Mouse (Mus musculus) E14TG2a.4 (cell line): ENCODE measurements around the gene Pcsk7.
A peak's percentile ranks its signal among the peaks of the same experiment; 100 is the strongest.

ENCODE experiments used
- H3K27me3 ChIP-seq: 2 replicates; pipeline ENCODE4 v1.6.1; 2014; ENCODE audit warnings: low read length, control low read depth; ENCODE audit not compliant: insufficient read depth
- H3K36me3 ChIP-seq: 2 replicates; pipeline ENCODE4 v1.6.1; 2014; ENCODE audit warnings: low read length, control low read depth; ENCODE audit not compliant: insufficient read depth
- H3K4me1 ChIP-seq: replicated peaks from 2 replicates; pipeline ENCODE4 v1.6.1; 2014; ENCODE audit warnings: low read depth, low read length, control low read depth
- H3K4me3 ChIP-seq: replicated peaks from 2 replicates; pipeline ENCODE4 v1.5.1; 2014; ENCODE audit warnings: mild to moderate bottlenecking, low read length
- H3K9me3 ChIP-seq: 2 replicates; pipeline ENCODE4 v1.6.1; 2014; ENCODE audit warnings: low read length, control low read depth
- CTCF ChIP-seq: conservative IDR thresholded peaks from 2 replicates; pipeline ENCODE4 v1.5.1; 2014; ENCODE audit warnings: low read length
- NANOG ChIP-seq: IDR thresholded peaks from 2 replicates; pipeline ENCODE4 v1.6.1; 2014; ENCODE audit warnings: borderline replicate concordance, low read length, mixed read lengths
- POU5F1 ChIP-seq: IDR thresholded peaks from 2 replicates; pipeline ENCODE4 v1.6.1; 2014; ENCODE audit warnings: low read length, borderline replicate concordance

The Pcsk7 gene

GRCm38 (mm10) chr9:45952890-45953289 is 46.6 kb downstream of the Pcsk7 start:
- Histone ChIP-seq H3K36me3 (peaks cover 49% of the 10 kb centered on the region), H3K4me3 (no peak overlapping the region), H3K4me1 (peaks cover 30% of the 10 kb centered on the region), H3K27me3 (0 out of 2 replicates have a peak, but pooled peaks cover 5% of the 10 kb centered on the region), H3K9me3 (no peaks in the 10 kb centered on the region)
- TF ChIP-seq NANOG: no peak
- no peak for TF ChIP-seq POU5F1
- TF ChIP-seq CTCF: no peak

GRCm38 (mm10) chr9:45953511-45954293 is 47.4 kb downstream of the Pcsk7 start:
- Histone ChIP-seq H3K36me3 (peaks cover 42% of the 10 kb centered on the region), H3K9me3 (no peaks in the 10 kb centered on the region), H3K4me1 (peaks cover 29% of the 10 kb centered on the region), H3K27me3 (0 out of 2 replicates have a peak, but pooled peaks cover 5% of the 10 kb centered on the region), H3K4me3 (peak overlapping the region; percentile 88)
- TF ChIP-seq POU5F1 (no peak), CTCF (no peak), NANOG (no peak)

- TF ChIP-seq NANOG (no peak), CTCF (no peak), POU5F1 (no peak)
- Histone ChIP-seq H3K36me3 (peaks cover 35% of the 10 kb centered on the region), H3K9me3 (no peaks in the 10 kb centered on the region), H3K27me3 (0 out of 2 replicates have a peak, but pooled peaks cover 5% of the 10 kb centered on the region), H3K4me3 (peak overlapping the region; percentile 88), H3K4me1 (peaks cover 33% of the 10 kb centered on the region)
Observed at GRCm38 (mm10) chr9:45954294-45955106, 48.2 kb downstream of the Pcsk7 start.

GRCm38 (mm10) chr9:45955107-45955963 is 49.0 kb downstream of the Pcsk7 start, which contains the start of gene Sidt2:
Gene Sidt2, minus strand, starts transcription at chr9:45955258.
- Histone ChIP-seq H3K27me3 (0 out of 2 replicates have a peak, but pooled peaks cover 5% of the 10 kb centered on the region), H3K4me1 (peaks cover 37% of the 10 kb centered on the region), H3K9me3 (no peaks in the 10 kb centered on the region), H3K4me3 (peak within 1 kb of the TSS; percentile 88), H3K36me3 (peaks cover 27% of the 10 kb centered on the region)
- TF ChIP-seq NANOG (no peak), POU5F1 (no peak), CTCF (no peak)

DNA sequence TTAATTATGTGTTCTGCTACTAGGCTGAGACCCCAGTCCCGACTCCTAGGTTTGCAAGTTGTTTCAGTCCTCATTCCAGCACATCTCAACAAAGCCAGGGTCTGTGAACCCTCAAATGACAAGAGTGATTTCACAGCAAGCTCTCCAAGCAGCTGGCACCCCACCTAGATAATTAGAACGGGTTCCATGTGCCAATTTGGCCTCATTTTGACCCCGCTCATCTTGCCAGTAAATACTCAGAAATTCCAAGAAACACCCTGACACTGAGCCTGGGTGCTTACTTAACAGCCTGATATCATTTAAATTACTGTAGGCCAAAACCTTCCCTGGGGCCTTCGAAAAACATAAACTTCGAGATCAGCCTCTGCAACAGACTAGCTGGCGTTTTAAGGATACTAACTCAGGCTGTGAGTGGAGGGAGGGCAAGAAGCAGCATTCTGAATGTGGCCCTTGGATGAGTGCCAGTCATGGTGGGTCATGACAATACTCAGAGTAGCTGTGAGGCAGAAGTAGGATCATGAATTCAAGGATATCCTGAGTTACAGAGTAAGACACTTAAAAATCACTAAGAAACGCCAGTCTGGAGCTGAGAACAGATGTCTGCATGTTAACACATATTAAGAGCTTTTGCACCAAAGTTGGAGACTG is 51.9 kb downstream of the Pcsk7 start:
- TF ChIP-seq POU5F1 (no peak), NANOG (no peak), CTCF (no peak)
- Histone ChIP-seq H3K9me3 (no peaks in the 10 kb centered on the region), H3K36me3 (peaks cover 22% of the 10 kb centered on the region), H3K4me1 (peaks cover 32% of the 10 kb centered on the region), H3K27me3 (0 out of 2 replicates have a peak, but pooled peaks cover 2% of the 10 kb centered on the region), H3K4me3 (no peak overlapping the region)

GRCm38 (mm10) chr9:45958851-45959250 is 52.6 kb downstream of the Pcsk7 start:
- H3K4me1 ChIP-seq: peaks cover 25% of the 10 kb centered on the region
- H3K9me3 ChIP-seq: no peaks in the 10 kb centered on the region
- no peak overlapping the region for H3K4me3 ChIP-seq
- no peak for TF ChIP-seq CTCF
- no peak for TF ChIP-seq NANOG
- no peak for TF ChIP-seq POU5F1
- H3K27me3 ChIP-seq: no peaks in the 10 kb centered on the region
- H3K36me3 ChIP-seq: peaks cover 28% of the 10 kb centered on the region

- Histone ChIP-seq H3K27me3 (no peaks in the 10 kb centered on the region), H3K9me3 (no peaks in the 10 kb centered on the region), H3K4me1 (peaks cover 20% of the 10 kb centered on the region), H3K4me3 (no peak overlapping the region), H3K36me3 (peaks cover 36% of the 10 kb centered on the region)
- no peak for TF ChIP-seq NANOG
- no peak for TF ChIP-seq POU5F1
- TF ChIP-seq CTCF: no peak
Observed at GRCm38 (mm10) chr9:45959661-45960060, 53.4 kb downstream of the Pcsk7 start.
